Mouse (Mus musculus): Measurements from ENCODE around the gene Ssh3.

- TF ChIP-seq POLR2A (IDR thresholded peaks at IDR 0.05; ENCODE audit: insufficient read depth, low read length) (no peak), CTCF (IDR thresholded peaks at IDR 0.05; ENCODE audit: low read depth, low read length) (no peak), EP300 (IDR thresholded peaks at IDR 0.05; ENCODE audit: insufficient read depth, low read depth, low read length) (no peak)
Observed at GRCm38 (mm10) chr19:4213524-4213974, 55.4 kb downstream of the Ssh3 start.
